Mouse (Mus musculus) retina, embryonic 14.5 days (tissue): ENCODE results near the gene Hmx2.

ENCODE experiments used
- DNase-seq: peaks from one replicate; pipeline ENCODE4 v3.0.0-alpha.2; 2015; ENCODE audit warnings: low spot score

Hmx2 gene

GRCm38 (mm10) chr7:131548473-131548872, at the start of gene Hmx2:
Gene Hmx2 (plus strand): TSS chr7:131548773.
- no peak for DNase-seq

GRCm38 (mm10) chr7:131503739-131504138, 44.8 kb upstream of the Hmx2 start:
- DNase-seq, result no peak

GRCm38 (mm10) chr7:131539979-131540378, 8.6 kb upstream of the Hmx2 start:
- DNase-seq, result peak; percentile 92

- DNase-seq, result peak; percentile 13
These were observed 7.1 kb upstream of the Hmx2 start for GRCm38 (mm10) chr7:131541184-131542114.

- DNase-seq, result peak; percentile 72
These were observed 6.3 kb upstream of the Hmx2 start, which contains the start of gene Hmx3 for GRCm38 (mm10) chr7:131542115-131542871. Gene Hmx3 (plus strand): TSS chr7:131542867.

- DNase-seq, result peak; percentile 37
These were observed 5.5 kb upstream of the Hmx2 start for GRCm38 (mm10) chr7:131542872-131543622.

GRCm38 (mm10) chr7:131543623-131544481, 4.7 kb upstream of the Hmx2 start:
- DNase-seq, result peak; percentile 43

GRCm38 (mm10) chr7:131544871-131545270, 3.7 kb upstream of the Hmx2 start:
- no peak for DNase-seq

GRCm38 (mm10) chr7:131545701-131546385, 2.7 kb upstream of the Hmx2 start:
- peak; percentile 21 for DNase-seq

GRCm38 (mm10) chr7:131546423-131546822, 2.1 kb upstream of the Hmx2 start:
- peak; percentile 27 for DNase-seq

GRCm38 (mm10) chr7:131547481-131547880, 1.1 kb upstream of the Hmx2 start:
- no peak for DNase-seq

GRCm38 (mm10) chr7:131551471-131551870, 2.9 kb downstream of the Hmx2 start:
- no peak for DNase-seq

- peak; percentile 54 for DNase-seq
These were observed 3.6 kb downstream of the Hmx2 start for GRCm38 (mm10) chr7:131551931-131552741.

- no peak for DNase-seq
These were observed 4.2 kb downstream of the Hmx2 start for GRCm38 (mm10) chr7:131552781-131553180.

GRCm38 (mm10) chr7:131553771-131554175, 5.2 kb downstream of the Hmx2 start:
- peak; percentile 47 for DNase-seq

GRCm38 (mm10) chr7:131554341-131555180, 6.0 kb downstream of the Hmx2 start:
- peak; percentile 29 for DNase-seq

GRCm38 (mm10) chr7:131555301-131556081, 6.9 kb downstream of the Hmx2 start:
- peak; percentile 52 for DNase-seq

- no peak for DNase-seq
These were observed 7.5 kb downstream of the Hmx2 start for GRCm38 (mm10) chr7:131556116-131556515.
